Mouse (Mus musculus) Patski (cell line): ENCODE measurements around the gene Poll. TPM values are rescaled to one million over a fixed set of nuclear protein-coding genes. Genes with fewer than 3 reads are reported as not detected.

ENCODE experiments used
- ATAC-seq: fragments of 100-300 bp; one replicate; pipeline ENCODE4 v1.8.0; 2021
- CTCF ChIA-PET: fragments of 350-600 bp; sonication (Branson Sonifier 250); formaldehyde crosslinking; loops from one replicate; lab custom pipeline; 2022; ENCODE audit warnings: inconsistent platforms; lab: Charles Lee
- POLR2A ChIA-PET: fragments of 350-600 bp; sonication (Branson Sonifier 250); formaldehyde crosslinking; loops from one replicate; lab custom pipeline; 2022; ENCODE audit warnings: antibody characterized with exemption, inconsistent platforms; lab: Charles Lee
- DNase-seq: peaks from one replicate; pipeline ENCODE4 v3.0.0-alpha.2; 2011; ENCODE audit warnings: low read depth, low spot score
- H3K27me3 ChIP-seq: fragments of 371-371 bp; one replicate; pipeline ENCODE4 v1.5.1; 2021
- CTCF ChIP-seq: fragments of 100-300 bp; IDR thresholded peaks from one replicate; pipeline ENCODE4 v1.5.1; 2021
- in situ Hi-C: fragments of 300-500 bp; cut with MboI; formaldehyde crosslinking; loops from 3 replicates; pipeline ENCODE4 v1.11.1; 2018; ENCODE audit warnings: low pct_unique_long_range_greater_than_20kb, mixed read lengths
- polyA plus RNA-seq: library from polyadenylated mRNA; unstranded; gene quantifications from one replicate; pipeline ENCODE4 v1.2.3, GENCODE M21; 2021

The Poll gene
- polyA plus RNA-seq, result 21.3 TPM

DNA sequence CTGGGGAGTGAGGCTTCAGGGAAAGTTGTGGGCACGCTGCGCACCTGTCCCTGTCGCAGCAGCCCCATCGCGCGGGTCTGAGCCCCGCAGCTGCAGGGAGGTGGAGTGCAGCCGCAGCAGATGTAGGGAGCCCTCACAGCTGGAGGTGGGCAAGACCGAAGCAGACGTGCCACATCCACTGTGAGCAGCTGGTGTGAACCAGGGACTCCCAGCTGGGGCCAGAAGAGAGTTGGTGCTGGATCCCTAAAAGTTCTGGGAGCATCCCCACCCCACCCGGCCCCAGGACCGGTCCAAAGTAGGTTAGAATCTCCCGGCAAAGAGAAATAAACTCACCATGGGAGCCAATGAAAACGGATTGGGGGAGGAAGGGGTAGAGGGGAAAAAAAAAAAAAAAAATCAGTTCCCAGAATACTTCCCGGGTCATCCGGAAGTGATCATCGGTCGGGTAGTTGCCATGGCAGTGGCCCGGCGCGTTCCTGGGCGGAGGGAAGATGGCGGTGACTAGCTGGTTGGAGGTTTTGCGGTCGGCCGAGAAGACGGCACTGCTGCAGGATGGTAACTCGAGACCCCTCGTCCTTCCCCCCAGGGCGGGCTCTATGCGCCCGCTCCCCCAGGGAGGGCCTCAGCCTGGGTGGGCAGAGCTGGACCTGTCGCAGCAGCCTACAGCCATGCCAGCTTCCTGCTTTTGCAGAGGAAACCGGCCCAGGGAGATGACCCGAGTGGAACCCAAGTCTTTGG lies at the start of gene Poll, which contains the start of gene Gm17018:
Gene Poll (minus strand): TSS at position 379 of the 738 bp plus-strand sequence.
Gene Gm17018 (plus strand): TSS at position 463 of the 738 bp plus-strand sequence.
- in situ Hi-C loops, result no loop called here
- ChIA-PET CTCF (interaction anchor here (2.0 kb wide), 1 partner anchor 14 kb away, joined by 8 read pairs; no protein-coding TSS in a partner anchor), POLR2A (interaction anchor here (0.6 kb wide), 1 partner anchor 365 kb away, joined by 3 read pairs; no protein-coding TSS in a partner anchor)
- DNase-seq (no peak), ATAC-seq (peak; percentile 67)
- H3K27me3 ChIP-seq, result no peaks in the 10 kb centered on the region
- TF ChIP-seq CTCF, result no peak

DNA sequence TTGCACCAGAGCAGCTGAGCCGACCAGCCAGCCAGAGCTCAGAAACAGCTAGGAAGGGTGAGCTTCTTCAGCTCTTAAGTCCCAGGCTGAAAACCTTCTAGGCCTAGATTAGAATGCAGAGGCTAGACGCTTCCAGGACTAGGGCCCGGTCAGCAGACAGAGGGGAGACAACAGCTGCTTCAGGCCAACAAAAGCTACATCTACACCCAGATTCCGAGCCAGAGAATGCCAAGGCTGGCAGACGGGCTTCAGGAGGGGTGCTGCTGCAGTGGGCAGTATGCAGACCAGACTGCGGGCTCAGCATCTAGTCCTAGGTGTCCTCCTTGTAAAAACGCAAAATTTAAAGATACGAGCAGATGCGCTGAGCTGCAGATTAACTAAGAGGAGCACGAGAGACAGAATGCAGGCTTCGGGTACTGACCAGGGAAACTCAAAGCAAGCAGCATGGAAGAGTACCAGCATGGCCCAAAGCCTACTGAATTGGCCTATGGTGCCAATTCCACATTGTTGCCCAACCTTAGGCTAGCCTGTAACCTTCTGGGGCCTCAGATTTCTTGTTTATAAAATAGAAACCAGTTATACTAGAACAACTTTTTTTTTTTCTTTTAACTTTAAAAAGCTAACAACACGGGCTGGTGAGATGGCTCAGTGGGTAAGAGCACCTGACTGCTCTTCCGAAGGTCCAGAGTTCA lies 48.5 kb upstream of the Poll start:
- POLR2A ChIA-PET, result interaction anchor here (0.5 to 0.7 kb wide), 2 partner anchors 43 to 602 kb away, joined by 3 read pairs; no protein-coding TSS in a partner anchor
- in situ Hi-C loops, result no loop called here
- DNase-seq (no peak), ATAC-seq (no peak)
- TF ChIP-seq CTCF, result no peak
- CTCF ChIA-PET, result no interaction called here
- no peaks in the 10 kb centered on the region for H3K27me3 ChIP-seq

DNA sequence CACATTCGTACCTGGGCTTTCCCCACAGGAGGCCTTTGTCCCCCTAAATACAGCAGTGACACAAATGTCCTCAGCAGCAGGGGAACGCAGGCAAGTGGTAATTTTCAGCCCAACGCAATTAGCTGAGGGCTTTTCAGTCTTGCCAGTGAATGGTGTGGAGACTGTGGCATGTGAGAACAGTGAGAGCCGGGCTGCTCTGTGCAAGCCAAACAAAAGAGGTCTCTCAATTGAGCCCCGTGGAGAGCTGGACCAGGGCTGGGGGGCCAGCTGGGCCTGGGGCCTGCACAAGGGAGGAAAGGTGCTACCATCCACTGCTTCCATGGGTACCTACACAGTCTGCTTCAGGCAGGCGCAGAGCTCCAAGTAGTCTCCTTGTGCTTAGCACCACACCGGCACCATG lies 47.1 kb upstream of the Poll start:
- in situ Hi-C loops, result no loop called here
- no peaks in the 10 kb centered on the region for H3K27me3 ChIP-seq
- ATAC-seq, result no peak
- no peak for TF ChIP-seq CTCF
- POLR2A ChIA-PET, result no interaction called here
- CTCF ChIA-PET, result no interaction called here
- no peak for DNase-seq

DNA sequence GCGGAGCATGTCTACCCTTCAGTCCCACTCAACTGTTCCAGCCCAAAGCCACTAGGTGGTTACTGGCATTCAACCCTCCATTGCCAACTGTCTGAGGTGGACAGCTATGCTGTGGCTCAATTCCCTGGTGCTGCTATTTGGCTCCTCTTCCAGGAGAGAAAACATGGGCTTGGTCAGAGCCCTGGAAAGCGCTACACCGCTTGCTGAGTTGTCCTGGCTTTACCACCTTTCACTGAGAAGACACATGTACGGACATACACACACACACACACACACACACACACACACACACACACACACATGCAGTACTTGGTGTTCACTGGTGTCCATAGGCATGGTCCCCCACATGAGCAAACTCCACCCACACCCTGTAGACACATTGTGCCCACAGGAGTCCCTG lies 46.4 kb upstream of the Poll start:
- DNase-seq (no peak), ATAC-seq (no peak)
- ChIA-PET CTCF (no interaction called here), POLR2A (no interaction called here)
- TF ChIP-seq CTCF, result no peak
- in situ Hi-C loops, result no loop called here
- no peaks in the 10 kb centered on the region for H3K27me3 ChIP-seq

DNA sequence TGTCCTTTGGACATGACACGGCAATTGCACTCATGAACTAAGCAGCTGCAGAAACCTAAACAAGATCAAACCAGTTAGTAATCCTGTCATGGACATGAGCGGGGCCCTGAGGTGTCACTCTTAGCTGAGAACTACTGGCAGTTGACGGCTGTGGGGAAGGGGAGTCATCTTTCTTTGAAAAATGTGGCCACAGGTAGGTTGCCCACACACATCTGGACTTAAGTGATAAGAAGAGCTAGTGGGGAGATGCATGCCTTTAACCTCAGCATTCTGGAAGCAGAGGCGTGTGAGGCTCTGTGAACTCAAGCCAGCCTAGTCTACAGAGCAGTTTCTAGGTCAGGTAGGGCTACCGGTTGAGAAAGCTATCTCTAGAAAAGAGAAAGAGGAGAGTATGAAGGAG lies 42.3 kb upstream of the Poll start:
- ChIA-PET POLR2A (no interaction called here), CTCF (interaction anchor here (1.3 kb wide), 1 partner anchor 13 kb away, joined by 4 read pairs; no protein-coding TSS in a partner anchor)
- ATAC-seq, result no peak
- no peaks in the 10 kb centered on the region for H3K27me3 ChIP-seq
- TF ChIP-seq CTCF, result no peak
- in situ Hi-C loops, result no loop called here
- DNase-seq, result no peak

DNA sequence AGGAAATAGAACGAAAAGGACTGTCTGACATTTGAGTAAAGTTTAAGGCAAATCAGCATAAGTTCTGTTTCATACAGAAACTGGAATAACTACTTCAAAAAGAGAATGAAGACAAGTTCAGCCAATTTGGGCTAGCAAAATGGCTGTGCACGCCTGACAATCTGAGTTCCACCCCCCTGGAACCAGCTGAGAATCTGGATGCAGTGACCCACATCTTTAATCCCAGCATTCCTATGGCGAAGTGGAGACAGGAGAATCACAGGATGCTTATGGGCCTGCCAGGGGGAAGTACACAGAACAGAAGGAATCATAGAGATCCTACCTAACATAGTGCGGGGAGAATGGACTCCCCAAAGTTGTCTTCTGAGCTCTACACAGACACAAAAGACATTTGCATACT lies 36.8 kb upstream of the Poll start:
- ChIA-PET POLR2A (no interaction called here), CTCF (no interaction called here)
- in situ Hi-C loops, result no loop called here
- H3K27me3 ChIP-seq, result no peaks in the 10 kb centered on the region
- no peak for TF ChIP-seq CTCF
- DNase-seq, result no peak
- no peak for ATAC-seq

DNA sequence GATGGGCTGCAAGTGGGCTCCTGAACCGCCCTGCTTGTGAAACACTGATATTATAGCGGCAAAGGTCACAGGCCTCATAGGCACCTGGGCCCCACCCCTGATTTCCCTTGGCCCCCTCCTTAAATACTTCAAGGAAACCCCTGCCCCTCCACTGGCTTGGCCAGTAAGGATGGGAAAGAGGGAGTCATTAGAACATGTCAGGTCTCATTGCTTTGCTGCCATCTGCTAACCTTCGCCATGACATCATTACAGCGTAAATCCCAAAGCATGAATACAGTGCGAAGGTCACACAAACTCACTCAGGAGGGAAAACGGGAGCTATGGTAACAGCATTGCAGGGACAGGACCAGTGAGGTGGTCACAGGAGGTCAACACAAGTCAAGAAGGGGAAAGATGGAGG lies 36.1 kb upstream of the Poll start:
- CTCF ChIA-PET, result interaction anchor here (1.9 kb wide), 1 partner anchor 23 kb away, joined by 9 read pairs; no protein-coding TSS in a partner anchor
- POLR2A ChIA-PET, result no interaction called here
- in situ Hi-C loops, result no loop called here
- no peak for TF ChIP-seq CTCF
- no peaks in the 10 kb centered on the region for H3K27me3 ChIP-seq
- ATAC-seq (no peak), DNase-seq (no peak)

DNA sequence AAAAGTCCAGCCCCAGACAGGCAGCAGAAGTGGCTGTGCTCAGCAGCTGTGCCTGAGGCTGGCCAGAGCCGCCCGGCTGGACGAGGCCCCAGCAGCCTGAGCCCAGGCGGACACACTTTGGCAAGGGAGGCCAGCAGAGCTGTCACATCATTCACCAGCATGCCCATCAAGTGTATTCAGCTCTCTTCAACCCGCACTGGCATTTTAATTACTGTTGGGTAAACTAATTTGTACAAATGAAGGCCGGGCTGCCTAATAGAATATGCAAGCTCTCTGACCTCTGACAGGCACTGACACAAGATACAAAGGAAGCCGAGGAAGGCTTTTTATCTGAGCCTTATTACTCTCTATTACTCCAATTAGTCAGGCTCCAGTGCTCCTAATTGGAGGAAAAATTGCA lies 35.7 kb upstream of the Poll start:
- ATAC-seq, result no peak
- ChIA-PET CTCF (interaction anchor here (1.9 kb wide), 1 partner anchor 22 kb away, joined by 9 read pairs; no protein-coding TSS in a partner anchor), POLR2A (interaction anchor here (1.5 kb wide), 1 partner anchor 9 kb away, joined by 3 read pairs; no protein-coding TSS in a partner anchor)
- in situ Hi-C loops, result no loop called here
- no peaks in the 10 kb centered on the region for H3K27me3 ChIP-seq
- no peak for DNase-seq
- TF ChIP-seq CTCF, result no peak

DNA sequence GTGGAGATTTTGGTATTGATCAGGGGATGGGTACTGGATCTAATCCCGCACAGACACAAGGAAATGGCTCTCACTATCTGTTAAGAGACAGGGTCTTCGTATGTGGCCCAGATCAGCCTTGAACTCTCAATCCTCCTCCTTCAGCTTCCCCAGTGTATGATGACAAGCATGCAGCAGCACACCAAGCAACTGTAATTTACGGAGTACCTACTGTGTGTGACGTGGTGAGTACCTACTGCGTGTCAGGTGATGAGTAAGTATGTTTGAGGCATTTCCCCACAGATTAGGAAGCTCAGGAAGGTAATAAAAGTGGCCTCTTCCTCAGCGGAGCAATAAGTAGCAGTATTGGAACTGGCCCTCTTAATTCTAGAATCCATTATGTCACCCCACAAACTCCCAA lies 35.1 kb upstream of the Poll start:
- H3K27me3 ChIP-seq, result no peaks in the 10 kb centered on the region
- POLR2A ChIA-PET, result interaction anchor here (1.5 kb wide), 1 partner anchor 9 kb away, joined by 3 read pairs; no protein-coding TSS in a partner anchor
- CTCF ChIA-PET, result interaction anchor here (1.5 to 1.9 kb wide), 2 partner anchors 10 to 22 kb away, joined by 3 to 9 read pairs; no protein-coding TSS in a partner anchor
- TF ChIP-seq CTCF, result no peak
- DNase-seq (no peak), ATAC-seq (no peak)
- in situ Hi-C loops, result no loop called here

DNA sequence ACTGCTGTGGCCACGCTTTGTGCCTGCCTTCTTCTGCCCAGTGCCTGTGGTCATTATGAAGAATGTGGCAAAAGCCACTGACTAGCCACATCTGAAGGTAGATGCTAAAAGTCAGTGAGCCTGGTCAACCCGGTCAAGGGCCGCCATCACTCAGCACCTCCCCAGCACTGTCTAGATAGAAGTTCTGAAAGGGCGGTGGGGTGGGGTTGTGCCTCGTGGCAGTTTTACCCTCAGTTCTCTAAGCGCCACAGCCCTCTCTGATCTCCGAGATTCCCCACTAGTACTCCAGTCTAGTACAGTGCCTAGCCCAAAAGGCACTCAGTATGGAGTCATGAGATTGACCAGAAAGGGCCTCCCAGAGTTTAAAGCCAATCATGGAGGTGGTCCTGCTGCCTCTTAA lies 33.7 kb upstream of the Poll start:
- no peak for DNase-seq
- no peak for TF ChIP-seq CTCF
- CTCF ChIA-PET, result no interaction called here
- H3K27me3 ChIP-seq, result no peaks in the 10 kb centered on the region
- in situ Hi-C loops, result no loop called here
- peak; percentile 12 for ATAC-seq
- POLR2A ChIA-PET, result no interaction called here
